Mouse (Mus musculus): ENCODE measurements around the gene Nacc1.

DNA sequence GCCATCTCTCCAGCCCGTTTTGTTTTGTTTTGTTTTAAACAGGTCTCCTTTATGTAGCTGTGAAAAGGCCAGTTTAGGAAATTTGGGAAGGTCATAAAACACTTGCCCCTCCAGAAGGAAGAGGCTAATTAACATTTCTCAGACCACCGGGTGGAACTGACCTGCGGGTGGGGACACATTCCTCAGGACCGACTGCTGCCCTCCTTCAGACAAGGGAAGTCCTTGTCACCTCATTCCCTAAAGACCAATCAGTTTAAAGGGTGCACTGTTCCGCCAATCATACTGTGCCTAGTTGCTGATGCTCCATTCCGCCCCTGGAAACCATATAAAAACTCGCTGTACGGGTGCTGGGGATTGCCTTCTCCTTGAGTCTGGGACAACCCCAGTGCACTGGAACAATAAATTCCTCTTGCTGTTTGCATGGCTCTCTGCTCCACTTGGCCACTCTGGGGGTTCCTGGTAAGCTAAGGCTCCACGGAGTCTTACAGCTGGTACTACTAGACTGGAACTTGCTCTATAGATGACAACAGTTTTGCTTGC lies 34.5 kb downstream of the Nacc1 start:
- no peak for TF ChIP-seq POLR2A (IDR thresholded peaks at IDR 0.05; ENCODE audit: extremely low read depth, insufficient read depth, low read length)
- no peak for TF ChIP-seq CTCF (IDR thresholded peaks at IDR 0.05; ENCODE audit: extremely low read depth, insufficient read depth, low read length)

Measured in cortical plate, adult 2 months (tissue).